Mouse (Mus musculus) ovary, postnatal 36 days (tissue): ENCODE measurements around the gene Akr7a5.
A peak's percentile ranks its signal among the peaks of the same experiment; 100 is the strongest.

Experiments used
- DNase-seq: peaks from one replicate; pipeline ENCODE4 v3.0.0; 2022; ENCODE audit warnings: low spot score, mixed read lengths

Akr7a5 gene

DNA sequence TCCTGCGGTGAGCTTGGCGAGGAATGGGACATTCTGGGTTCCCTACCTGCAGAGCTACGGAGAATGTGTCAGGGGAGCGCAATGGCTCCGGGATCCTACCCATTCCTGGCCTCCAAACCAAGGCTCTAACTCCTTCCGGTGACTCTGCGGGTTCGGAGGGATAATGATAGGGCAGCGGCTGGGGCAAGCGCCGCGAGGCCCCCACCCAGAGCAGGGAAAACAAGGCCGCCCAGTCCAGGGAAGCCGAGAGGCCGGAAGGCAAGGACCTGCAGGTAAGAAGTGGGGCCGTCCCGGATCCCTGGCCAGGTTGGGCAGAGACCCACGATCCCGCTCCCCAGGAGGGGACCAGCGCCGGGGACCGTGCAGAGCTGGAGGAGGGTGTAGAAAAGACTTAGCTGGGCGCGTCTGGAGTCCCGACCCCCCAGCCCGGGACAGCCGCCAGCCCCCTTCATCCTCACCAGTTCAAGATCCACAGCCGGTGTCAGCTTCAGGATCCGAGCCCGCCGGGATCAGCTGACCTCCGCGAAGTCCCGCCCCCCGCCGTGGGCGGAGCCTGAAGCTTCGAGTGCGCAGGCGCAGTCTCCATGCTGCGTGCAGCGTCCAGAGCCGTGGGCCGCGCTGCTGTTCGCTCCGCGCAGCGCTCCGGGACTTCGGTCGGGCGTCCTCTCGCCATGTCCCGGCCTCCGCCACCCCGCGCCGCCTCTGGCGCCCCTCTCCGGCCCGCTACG lies at the start of gene Akr7a5, which contains the start of gene Pqlc2:
Akr7a5 (plus strand) TSS at position 574 of the 728 bp plus-strand sequence.
Pqlc2 (minus strand) TSS at position 538 of the 728 bp plus-strand sequence.
- DNase-seq: peak; percentile 99

GRCm38 (mm10) chr4:139262981-139263380 lies 47.6 kb upstream of the Akr7a5 start:
- DNase-seq: no peak

- no peak for DNase-seq
These were observed 44.6 kb upstream of the Akr7a5 start for GRCm38 (mm10) chr4:139265783-139266499.

GRCm38 (mm10) chr4:139266500-139266865 lies 44.1 kb upstream of the Akr7a5 start:
- no peak for DNase-seq

GRCm38 (mm10) chr4:139267335-139267734 lies 43.2 kb upstream of the Akr7a5 start:
- no peak for DNase-seq

DNA sequence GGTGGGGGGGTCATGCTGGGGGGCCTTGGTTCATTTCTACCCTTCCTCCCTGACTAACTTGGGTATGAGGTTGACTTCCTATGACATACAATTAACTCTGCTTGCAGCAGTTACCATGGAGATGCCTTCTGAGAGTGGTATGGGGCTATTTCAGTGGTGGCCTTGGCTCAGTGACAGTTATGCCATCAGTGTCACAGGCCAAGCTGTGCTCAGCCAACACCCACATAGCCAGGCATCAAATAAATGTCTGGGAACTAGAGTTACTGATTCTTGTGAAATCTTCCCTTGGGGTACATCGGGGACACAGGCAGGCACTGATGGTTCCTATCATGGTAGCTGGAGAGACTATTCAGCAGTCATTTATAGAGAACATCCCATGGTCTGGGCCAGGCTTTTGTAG lies 42.3 kb upstream of the Akr7a5 start:
- DNase-seq: no peak

DNA sequence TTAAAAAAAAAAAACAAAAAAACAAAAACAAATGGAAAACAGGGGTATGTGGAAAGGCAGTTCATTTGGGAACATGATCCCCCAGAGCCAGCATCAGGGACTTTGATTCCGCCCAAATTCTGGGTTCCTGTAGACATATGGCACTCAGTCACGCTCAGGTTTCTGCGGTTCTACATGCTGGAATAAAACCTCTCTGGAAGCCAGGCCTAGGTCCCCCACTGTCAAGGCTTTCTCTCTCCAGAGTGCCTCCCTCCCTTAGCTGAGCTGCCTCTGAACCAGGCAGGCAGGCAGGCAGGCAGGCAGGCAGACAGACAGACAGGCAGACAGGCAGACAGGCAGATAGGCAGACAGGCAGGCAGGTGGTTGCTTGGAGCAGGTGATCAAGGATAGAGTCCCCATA lies 40.4 kb upstream of the Akr7a5 start:
- DNase-seq: no peak

GRCm38 (mm10) chr4:139271562-139271961 lies 39.0 kb upstream of the Akr7a5 start:
- DNase-seq: no peak

DNA sequence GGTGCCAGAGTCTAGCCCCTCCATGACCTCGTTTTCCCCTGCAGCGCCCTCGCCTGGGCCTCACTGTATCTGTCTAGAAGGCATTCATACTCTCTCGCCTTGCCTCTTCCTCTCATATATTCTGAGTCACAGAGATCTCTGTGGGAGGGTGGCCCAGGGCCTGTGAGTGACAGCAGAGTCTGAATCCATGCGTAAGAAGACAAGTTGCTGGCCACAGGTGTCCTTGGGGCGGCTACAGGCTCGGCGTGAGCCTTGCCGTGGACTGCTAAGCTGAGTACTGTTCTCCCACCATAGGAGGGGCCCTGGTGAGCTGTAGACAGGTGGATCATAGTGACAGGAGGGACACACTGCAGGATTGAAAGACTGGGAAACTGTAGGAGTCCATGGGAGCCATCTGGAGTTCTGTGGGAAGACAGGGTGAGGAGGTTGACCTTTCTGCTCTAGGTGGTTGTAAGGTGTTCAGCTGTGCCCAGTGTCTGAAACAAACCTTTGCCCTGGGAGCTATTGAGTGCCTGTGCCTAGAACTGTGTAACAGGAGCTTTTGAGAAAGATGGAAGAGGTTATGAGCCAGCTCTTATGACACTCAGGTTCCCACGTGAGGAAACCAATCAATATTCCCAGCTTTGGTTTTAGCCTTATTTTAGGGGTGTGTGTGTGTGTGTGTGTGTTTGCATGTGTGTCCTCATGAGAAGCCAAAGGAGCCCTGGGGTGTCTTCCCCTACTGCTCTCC lies 37.4 kb upstream of the Akr7a5 start:
- no peak for DNase-seq

GRCm38 (mm10) chr4:139274573-139274972 lies 36.0 kb upstream of the Akr7a5 start:
- DNase-seq: no peak

- DNase-seq: no peak
These were observed 34.1 kb upstream of the Akr7a5 start for GRCm38 (mm10) chr4:139276411-139276810.

DNA sequence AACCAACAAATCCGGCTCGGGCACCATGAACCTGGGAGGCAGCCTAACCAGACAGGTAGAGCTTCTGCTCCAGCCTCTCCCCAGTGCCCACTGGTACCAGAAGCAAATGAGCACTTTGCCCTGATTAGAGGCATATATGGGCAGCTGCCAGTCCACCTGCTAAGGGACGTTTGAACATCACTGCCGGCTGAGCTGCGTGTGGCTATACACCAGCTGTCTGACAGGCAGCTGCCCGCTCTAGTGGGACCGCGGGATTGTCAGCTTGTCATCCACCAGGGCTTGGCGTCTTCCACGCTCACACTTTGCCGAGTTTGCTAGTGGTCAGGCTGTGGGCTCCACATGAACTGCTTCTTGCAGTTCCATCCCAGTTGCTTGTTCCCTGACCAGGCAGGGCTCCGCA lies 30.0 kb upstream of the Akr7a5 start:
- DNase-seq: no peak

- no peak for DNase-seq
These were observed 28.7 kb upstream of the Akr7a5 start for GRCm38 (mm10) chr4:139281791-139282345.

GRCm38 (mm10) chr4:139282955-139283417 lies 27.6 kb upstream of the Akr7a5 start:
- DNase-seq: no peak

- no peak for DNase-seq
These were observed 25.7 kb upstream of the Akr7a5 start for GRCm38 (mm10) chr4:139284877-139285276.

DNA sequence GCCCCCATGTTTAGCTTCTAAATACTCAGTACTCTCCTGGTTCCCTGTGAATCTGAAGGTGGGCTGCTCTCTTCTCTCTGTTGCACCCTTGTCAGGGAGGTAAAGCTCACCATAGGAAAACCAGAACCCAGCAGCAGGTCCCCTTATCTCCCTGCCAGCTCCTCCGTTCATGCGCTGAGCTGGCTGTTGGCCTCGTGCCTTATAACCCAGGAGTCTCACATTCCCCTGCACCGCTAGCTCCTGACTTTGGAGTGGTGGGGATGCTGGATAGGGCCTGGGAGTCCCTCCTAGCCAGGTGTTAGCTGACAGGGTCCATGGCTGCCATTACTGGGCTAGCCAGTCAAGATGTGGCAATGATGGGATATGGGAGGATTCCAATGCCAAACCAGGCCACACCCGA lies 24.3 kb upstream of the Akr7a5 start:
- no peak for DNase-seq

DNA sequence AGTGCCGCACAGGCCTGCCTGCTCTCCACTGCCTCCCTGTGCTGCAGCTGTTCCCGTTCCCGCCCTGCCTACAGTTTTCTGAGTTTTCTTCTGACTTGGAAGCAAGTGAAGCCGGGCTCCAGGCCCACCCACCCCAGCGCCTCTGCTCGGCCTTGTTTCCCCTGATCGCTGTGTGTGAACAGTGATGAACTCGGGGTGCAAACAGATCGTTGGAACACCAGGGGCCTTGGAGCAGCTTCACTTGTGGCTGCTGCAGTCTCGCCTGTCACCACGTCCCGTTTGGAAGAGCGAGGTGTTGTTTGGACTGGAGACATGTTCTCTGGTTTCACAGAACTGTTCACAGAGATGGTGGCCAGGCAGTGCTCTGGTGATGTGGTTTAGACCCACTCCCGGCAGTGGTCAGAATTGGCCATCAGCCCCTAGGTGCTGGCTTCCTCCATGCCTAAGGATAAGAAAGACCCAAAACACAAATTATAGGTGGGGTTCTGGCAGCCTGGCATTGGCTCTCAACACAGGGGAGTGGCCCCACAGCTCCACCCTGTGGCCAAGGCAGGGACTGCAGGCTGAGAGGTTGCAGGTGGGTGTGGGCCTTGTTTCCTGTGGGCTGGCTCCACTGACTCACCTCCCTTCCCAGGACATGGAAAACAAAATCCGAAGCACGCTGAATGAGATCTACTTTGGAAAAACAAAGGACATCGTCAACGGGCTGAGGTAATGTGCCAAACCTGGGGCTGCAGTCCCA lies 23.3 kb upstream of the Akr7a5 start:
- DNase-seq: peak; percentile 81

DNA sequence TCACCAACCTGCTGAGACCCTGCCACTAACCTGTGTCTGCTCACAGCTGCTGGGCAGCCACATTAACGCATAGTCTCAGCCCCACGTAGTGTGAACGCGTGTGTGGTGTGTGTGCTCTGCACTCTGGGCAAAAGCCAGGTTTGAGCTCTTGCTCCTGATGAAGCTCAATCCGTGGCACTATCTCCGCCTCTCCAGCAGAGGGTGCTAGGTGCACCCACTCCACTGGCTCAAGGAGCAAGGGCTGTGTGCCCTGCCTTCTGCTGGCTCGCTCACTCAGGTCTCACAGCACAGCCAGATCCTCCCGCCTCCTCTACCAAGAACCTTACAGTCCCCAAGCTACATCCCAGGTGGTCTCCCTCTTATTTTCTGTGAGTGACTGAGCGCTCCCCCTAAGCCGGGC lies 21.5 kb upstream of the Akr7a5 start:
- peak; percentile 64 for DNase-seq

GRCm38 (mm10) chr4:139291099-139291498 lies 19.4 kb upstream of the Akr7a5 start:
- DNase-seq: no peak

GRCm38 (mm10) chr4:139292038-139292437 lies 18.5 kb upstream of the Akr7a5 start:
- no peak for DNase-seq

DNA sequence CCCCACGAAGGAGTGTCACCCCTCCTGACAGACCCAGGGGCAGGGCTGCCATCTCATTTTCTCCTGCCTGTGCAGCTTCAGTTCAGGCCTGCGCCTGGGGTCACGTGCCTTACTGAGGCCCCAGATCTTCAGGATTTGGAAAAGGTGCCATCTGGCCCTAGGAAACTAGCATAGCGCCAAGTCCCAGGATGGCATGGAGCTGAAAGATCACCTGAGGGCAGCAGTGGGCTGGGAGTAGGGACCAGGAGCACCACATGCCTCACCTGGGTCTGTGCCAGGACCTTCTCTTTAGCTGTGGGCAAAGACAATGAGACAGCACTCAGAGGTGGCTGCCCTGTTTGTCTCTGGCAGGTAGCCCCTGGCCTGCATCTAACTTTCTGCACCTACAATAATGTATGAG lies 13.0 kb upstream of the Akr7a5 start:
- peak; percentile 44 for DNase-seq
